Comparison of ENCODE assay signal across 14 mouse cellular contexts in genomic region chr6:64965203-64965602, GRCm38 (mm10).
"Had no signal": no experiment of that assay in that cellular context is flagged by ENCODE, and none has a peak within 500 bp of the region (broad histone marks: within the 10 kb centered on the region; RNA-seq: fewer than 3 reads in every experiment).

No protein-coding gene starts in this region.

- H3K4me3 ChIP-seq: neural tube, embryonic 15.5 days; stomach, embryonic 15.5 days had no signal

- DNase-seq: retina, postnatal 1 day; right cerebral cortex, adult 18-20 months; right cerebral cortex, postnatal 14 days; right cerebral cortex, postnatal 25 days; right cerebral cortex, postnatal 4 days; spleen, adult 18-20 months; thymus, adult 18-20 months; thymus, adult 2 months; thymus, postnatal 14 days; thymus, postnatal 25 days; thymus, postnatal 36 days; thymus, postnatal 4 days had no signal

- H3K4me1 ChIP-seq: stomach, embryonic 15.5 days had no signal
